Mouse (Mus musculus) kidney, postnatal 36 days (tissue): Measurements from ENCODE around the gene Gpr61.
A peak's percentile ranks its signal among the peaks of the same experiment; 100 is the strongest.

Experiments
- DNase-seq, 2 experiments: peaks; one replicate each; pipeline ENCODE4 v3.0.0; 2021 to 2022; ENCODE audit warnings: mixed read lengths in 2 of 2

The Gpr61 gene

GRCm38 (mm10) chr3:108126327-108126726, 28.4 kb downstream of the Gpr61 start:
- no peak for DNase-seq

GRCm38 (mm10) chr3:108124131-108124530, 30.6 kb downstream of the Gpr61 start:
- no peak for DNase-seq

- no peak for DNase-seq
Measured at GRCm38 (mm10) chr3:108123242-108123641, 31.4 kb downstream of the Gpr61 start.

GRCm38 (mm10) chr3:108121101-108121500, 33.6 kb downstream of the Gpr61 start:
- DNase-seq, result no peak

- DNase-seq, result no peak
Measured at GRCm38 (mm10) chr3:108117465-108117864, 37.2 kb downstream of the Gpr61 start.

- peak; percentile 41 to 46 for DNase-seq
Measured at GRCm38 (mm10) chr3:108113591-108114289, 40.9 kb downstream of the Gpr61 start.

GRCm38 (mm10) chr3:108112666-108113065, 42.0 kb downstream of the Gpr61 start:
- DNase-seq, result no peak

GRCm38 (mm10) chr3:108112246-108112645, 42.4 kb downstream of the Gpr61 start:
- DNase-seq, result no peak

- no peak for DNase-seq
Measured at GRCm38 (mm10) chr3:108111320-108111719, 43.4 kb downstream of the Gpr61 start.

- DNase-seq, result no peak
Measured at GRCm38 (mm10) chr3:108105281-108105680, 49.4 kb downstream of the Gpr61 start.

- no peak for DNase-seq
Measured at GRCm38 (mm10) chr3:108102075-108102474, 52.6 kb downstream of the Gpr61 start.

- DNase-seq, result no peak
Measured at GRCm38 (mm10) chr3:108101594-108101993, 53.1 kb downstream of the Gpr61 start.
